Mouse (Mus musculus) thymus, postnatal 10 days (tissue): ENCODE measurements around the gene Draxin.
"Not testable (repeated sequence)": the region's sequence is repeated elsewhere in the genome, so short reads cannot be mapped to it uniquely, and the experiment has no call there.

Source experiments
- DNase-seq, 2 experiments: peaks; one replicate each; pipeline ENCODE4 v3.0.0; 2021; ENCODE audit warnings: low spot score in 2 of 2

Draxin gene

DNA sequence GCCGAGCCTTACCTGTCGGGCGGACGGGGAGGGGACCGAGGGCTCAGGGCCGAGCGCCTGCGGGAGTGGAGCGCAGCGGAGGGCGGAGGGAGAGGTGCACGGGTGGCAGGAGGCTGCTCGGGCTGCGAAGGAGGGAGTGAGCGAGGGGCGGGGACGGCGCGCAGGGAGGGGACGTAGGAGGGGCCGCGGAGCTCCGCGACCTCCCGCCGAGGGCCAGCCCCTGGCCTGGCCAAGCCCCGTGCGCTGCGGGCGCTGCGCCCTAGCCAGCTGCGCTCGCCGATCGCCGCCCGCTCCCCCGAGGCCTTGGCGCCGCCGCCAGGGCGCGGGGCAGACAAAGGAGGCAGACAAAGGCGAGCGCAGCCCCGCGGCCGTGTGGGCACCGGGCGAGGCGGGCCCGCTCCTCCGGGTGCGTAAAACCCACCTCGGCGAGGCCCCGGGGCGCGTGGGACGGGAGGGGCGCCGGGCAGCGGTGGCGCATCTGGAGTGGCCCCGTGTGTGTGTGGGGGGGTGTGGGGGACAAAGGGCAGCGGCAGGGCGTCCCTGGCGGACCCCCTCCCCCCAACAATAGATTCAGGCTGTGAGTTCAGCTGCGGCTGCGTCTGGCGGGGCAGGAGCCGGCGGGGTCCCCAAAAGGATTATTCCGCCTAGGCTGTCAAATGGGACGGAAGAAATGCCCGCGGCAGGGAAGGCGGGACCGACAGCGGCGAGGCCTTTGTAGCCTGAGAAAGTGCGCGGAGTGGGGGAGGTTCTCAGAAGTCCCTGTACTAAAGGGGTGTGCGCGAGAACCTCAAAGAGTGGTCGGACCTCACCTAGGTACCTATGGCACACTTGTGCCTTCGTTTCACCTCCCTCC lies at the start of gene Draxin:
Gene Draxin, minus strand, starts transcription at position 138 of the 853 bp plus-strand sequence.
- no peak for DNase-seq

DNA sequence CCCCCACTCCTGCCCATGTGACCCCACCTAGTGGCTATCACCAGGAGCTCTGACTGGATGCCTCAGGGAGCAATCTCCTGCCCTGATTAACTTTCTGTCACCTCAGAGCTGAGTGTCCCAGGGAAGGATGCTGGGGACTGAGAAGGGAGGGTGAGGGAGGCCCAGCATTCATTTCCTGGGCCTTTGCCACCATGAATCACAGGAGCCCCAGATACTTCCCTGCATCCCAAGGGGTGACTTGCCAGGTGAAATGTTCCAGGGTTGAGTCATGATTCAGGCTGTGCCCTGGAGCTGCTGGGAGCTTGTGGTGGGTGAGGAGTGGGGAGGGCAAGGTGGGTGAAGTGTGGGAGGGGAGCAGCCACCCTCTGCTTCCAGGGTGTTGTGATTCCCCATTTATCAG lies 47.2 kb upstream of the Draxin start:
- no peak for DNase-seq

GRCm38 (mm10) chr4:148176603-148177002 lies 46.1 kb upstream of the Draxin start:
- DNase-seq: not testable (repeated sequence)

GRCm38 (mm10) chr4:148174495-148174862 lies 44.0 kb upstream of the Draxin start:
- no peak for DNase-seq

DNA sequence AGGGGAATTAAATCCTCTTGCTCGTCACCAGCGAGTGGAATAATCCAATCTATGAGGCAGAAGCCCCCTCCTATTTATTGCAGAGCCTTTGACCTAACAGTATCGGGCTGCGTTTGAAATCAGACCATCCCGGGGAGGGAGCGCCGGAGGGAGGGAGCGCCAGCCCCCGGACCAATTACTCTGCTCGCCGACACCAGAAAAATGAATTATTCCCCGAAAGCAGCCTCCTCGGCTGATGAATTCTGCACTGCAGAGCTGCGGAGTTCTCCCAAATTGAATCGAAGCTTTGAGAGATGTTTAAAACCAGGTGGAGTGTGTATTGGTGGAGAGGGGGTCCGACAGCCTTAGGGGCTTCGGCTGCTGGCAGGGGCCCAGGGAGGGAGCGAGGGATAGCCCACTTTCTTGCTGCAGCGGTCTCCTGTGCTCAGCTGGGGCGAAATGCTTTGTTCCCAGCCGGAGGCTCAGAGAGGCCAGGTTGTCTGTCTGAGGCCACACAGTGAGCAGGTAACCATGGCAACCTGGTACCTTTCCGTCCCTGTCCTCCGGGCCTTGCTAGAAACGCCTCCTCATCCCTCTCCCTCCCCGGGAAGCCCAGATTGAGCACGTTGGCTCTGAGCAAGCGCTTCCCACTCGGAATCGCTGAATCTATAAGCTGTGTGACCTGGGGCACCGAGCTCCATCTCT lies 43.5 kb upstream of the Draxin start:
- no peak for DNase-seq

- no peak for DNase-seq
Measured at GRCm38 (mm10) chr4:148171261-148171660, 40.8 kb upstream of the Draxin start.

- peak in 1 of 2 experiments; percentile 61 for DNase-seq
Measured at GRCm38 (mm10) chr4:148170842-148171241, 40.3 kb upstream of the Draxin start.

DNA sequence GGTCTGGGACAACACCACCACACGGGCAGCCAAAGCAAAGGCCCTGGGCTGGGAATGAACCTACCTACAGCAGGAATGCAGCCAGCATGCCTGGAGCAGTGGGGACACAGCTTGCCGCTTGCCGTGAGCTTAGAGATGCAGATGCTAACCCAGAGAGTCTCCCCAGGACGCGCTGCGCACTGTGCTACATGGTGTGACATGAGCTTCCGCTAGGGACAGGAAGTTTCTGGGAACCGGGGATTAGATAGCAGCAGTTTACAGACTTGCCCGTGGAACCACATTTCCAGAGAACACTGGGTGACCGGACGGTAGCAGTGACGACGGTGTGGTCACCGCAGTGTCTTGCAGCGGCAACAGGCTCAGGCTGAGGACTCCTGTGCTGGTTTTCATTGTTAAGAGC lies 39.1 kb upstream of the Draxin start:
- no peak for DNase-seq

- DNase-seq: peak; percentile 28 to 72
Measured at GRCm38 (mm10) chr4:148168287-148168686, 37.8 kb upstream of the Draxin start.

DNA sequence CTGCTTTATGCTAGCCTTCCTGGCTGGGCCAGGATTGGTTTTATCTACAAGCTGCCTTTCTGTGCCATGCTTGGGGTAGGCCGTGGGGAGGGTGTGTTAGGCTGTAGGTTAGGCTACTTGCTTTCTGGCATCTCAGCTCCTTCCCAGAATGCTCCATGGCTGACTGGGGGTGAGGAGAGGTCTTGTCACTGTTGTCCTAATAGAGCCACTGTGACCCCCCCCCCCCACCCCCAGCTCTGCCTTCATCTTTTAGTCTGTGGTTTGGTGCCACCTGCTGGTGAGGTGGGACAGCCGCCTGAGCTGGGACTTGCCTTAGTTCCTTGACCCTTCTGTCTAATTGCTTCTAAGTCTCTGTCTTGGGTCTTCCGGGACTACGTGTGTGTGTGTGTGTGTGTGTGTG lies 36.5 kb upstream of the Draxin start:
- DNase-seq: peak; percentile 48 to 76

DNA sequence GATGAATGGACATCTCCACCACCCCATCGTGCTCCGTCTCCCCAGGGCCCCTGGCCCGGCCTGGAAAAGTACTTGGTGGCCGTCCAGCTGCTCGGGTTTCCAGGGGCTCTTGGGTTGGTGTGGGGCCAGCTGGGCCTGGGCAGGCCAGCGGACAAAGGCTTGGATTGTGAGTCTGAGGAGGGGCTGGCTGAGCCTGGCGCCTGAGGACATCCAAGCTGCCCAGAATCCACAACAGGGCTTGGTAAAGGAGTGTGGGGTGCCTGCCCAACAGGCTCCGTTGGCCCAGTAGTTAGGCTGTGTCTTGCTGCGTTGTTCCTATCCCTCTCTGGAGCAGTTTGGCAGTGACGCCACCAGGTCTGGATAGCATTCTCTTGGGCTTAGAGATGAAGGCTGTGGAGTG lies 35.9 kb upstream of the Draxin start:
- DNase-seq: no peak

DNA sequence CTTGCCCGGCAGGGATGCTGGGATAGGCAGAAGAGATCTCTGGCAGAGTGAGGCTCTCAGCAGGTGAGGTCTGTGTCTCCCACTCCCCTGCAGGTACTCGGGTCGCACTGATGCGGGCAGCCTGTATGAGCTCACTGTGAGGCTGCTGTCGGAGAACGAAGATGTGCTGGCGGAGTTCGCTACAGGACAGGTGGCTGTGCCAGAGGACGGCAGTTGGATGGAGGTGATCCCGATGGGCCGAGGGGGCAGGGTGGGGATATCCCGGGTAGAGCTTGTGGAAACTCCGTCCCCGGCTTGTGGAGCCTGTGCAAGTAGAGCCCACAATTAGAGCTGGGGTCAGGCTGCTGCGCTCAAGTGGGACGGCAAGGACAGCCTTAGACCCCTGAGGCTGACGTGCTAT lies 35.1 kb upstream of the Draxin start:
- DNase-seq: no peak

DNA sequence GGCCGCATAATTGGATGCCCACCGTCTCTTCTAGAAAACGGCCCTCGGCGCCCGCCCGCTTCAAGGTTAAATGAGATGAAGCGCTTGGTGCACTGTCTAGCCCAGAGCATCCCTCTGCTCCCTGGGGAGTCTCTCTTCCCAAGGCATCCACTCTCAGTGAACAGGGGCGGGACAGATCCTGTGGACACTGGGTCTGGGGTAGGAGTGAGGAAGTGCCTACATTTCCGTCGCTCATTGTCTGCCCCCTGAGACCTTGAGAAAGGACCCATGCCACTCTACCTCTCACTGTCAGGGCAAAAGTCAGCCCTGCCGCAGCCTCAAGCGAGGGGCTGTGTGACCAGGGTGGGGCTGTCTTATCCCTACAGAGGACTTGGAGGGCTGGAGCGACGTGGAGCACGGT lies 34.0 kb upstream of the Draxin start:
- no peak for DNase-seq

GRCm38 (mm10) chr4:148164002-148164439 lies 33.5 kb upstream of the Draxin start:
- DNase-seq: peak; percentile 66 to 73

DNA sequence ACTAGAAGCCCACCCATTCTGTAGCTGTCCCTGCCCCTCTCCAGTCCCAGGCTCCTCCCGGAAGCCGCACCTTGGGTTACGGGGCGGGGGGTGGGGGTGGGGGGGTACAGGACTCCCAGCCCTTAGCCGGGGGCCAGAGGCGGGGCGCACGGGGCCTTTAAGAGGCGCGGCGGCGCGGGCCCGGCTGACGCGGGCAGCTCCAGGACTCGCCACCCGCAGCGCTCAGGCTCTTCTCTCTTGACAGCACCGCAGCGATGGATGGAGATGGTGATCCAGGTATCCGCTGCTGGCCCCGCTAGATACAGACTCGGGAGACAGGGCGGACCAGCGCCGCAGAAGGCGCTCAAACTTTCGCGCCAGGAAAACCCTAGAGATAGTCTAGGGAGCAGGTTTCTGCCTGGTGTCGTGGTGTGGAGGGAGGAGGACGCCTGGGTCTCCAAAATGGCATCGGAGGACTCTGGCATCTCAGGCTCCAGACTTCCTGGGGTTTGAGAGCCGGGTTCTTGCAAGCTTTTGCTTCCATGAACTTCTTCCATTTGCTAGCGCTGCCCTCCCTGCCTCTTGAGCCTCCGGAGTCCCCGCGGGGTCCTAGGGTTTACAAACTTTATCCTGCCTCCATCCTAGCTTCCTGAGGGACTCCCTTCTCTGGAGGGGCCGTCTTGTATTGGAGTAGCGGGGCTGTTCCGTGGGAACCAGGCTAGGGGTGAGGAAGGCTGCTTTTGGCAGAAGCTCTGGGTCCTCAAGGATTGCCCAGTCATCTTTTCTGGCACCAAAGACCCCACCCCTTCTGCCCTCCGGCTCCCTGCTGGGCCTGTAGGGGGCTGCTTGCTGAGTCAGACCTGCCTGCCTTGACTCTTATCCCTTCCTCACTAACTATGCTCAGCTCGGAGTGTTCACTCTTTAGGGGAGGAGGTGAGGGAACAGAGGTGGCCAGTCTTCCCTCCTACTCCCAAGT lies 30.2 kb upstream of the Draxin start, which contains the start of the genes Fbxo44 and Fbxo2:
Gene Fbxo44, minus strand, starts transcription at position 47 of the 955 bp plus-strand sequence.
Gene Fbxo2, plus strand, starts transcription at position 186 of the 955 bp plus-strand sequence.
- DNase-seq: no peak

GRCm38 (mm10) chr4:148159544-148160435 lies 29.3 kb upstream of the Draxin start:
- peak; percentile 86 to 87 for DNase-seq

GRCm38 (mm10) chr4:148158436-148159348 lies 28.2 kb upstream of the Draxin start:
- DNase-seq: peak in 1 of 2 experiments; percentile 25

- DNase-seq: peak in 1 of 2 experiments; percentile 55
Measured at GRCm38 (mm10) chr4:148154982-148155381, 24.5 kb upstream of the Draxin start.

GRCm38 (mm10) chr4:148154006-148154405 lies 23.5 kb upstream of the Draxin start:
- DNase-seq: no peak
